Mouse (Mus musculus): ENCODE measurements around the gene Lrrc4b. TPM values are rescaled to one million over a fixed set of nuclear protein-coding genes. Genes with fewer than 3 reads are reported as not detected.

The Lrrc4b gene
- total RNA-seq (2021), result 100 to 1,000 TPM; 336 to 349 TPM
- long read RNA-seq, transcript Lrrc4b-201 (3 exons, 2,728 nt), result minor isoform, 7 of 119 reads
- long read RNA-seq, transcript Lrrc4b-202 (3 exons, 790 nt), result major isoform, 38 of 119 reads
- long read RNA-seq, partial matches to known transcripts, result 70 of 119 reads
- long read RNA-seq, other reads (novel, unspliced or antisense), result 4 of 119 reads

- DNase-seq (ENCODE audit: low spot score in 2 of 2), result peak; percentile 84 to 85
These were observed at the start of gene Lrrc4b for GRCm38 (mm10) chr7:44428968-44429521. TSS of gene Lrrc4b (plus strand) at chr7:44429018.

DNA sequence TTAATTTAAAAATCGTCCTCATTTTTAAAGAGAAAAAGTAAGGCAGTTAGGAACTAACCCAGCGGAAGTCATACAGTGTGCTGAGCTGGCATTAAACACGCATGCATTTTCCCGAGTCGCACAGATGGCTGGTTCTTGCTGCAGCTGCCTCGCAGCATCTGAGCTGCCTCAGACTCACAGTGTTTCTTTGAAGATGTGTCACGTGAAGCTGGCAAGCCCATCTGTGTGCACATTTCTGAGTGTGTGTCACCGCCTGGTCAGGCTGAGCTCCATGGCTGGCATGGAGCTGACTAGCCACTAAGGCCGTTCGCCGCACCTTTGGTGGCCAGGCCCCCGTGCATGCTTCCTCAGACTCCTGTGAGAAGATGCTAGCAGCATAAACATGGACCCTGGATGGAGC is 46.3 kb upstream of the Lrrc4b start:
- DNase-seq (ENCODE audit: low spot score in 2 of 2), result peak; percentile 84 to 94

DNA sequence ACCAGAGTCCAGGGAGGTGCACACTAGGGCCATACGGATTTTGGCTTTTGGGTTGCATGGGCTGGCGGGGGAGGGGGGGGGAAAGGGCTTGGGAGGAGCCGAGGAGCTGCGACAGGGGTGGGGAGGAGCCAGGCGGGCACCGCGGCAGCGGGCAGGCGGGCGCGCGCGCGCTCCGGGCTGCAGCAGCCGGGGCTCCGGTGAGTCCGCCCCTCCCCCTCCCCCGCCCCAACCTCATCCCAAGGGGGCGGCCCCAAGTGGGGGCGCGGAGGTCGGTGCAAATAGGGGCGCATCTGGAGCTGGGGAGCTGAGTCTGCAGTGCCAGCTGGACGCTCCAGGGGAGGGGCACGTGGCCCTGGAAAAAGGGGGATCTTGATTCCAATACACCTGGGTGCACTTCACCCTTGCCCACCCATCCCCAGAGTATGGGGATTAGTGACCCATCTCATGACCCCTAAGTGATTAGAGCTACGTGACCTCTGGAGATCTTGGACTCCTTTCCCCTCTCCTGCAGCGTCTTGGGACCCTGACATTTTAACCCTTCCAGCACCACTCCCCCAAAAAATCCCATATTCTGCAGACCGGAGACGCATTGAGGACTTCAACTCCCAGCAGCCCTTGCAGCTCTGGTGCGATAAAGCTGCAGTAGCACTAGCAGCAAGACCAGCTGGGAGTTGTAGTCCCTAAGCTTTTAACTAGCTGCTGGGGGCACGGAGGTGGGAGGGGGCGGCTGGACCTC is 44.7 kb upstream of the Lrrc4b start, which contains the start of gene Syt3:
TSS of gene Syt3 (plus strand) at position 123 of the 736 bp plus-strand sequence.
- peak; percentile 67 to 88 for DNase-seq (ENCODE audit: low spot score in 2 of 2)

DNA sequence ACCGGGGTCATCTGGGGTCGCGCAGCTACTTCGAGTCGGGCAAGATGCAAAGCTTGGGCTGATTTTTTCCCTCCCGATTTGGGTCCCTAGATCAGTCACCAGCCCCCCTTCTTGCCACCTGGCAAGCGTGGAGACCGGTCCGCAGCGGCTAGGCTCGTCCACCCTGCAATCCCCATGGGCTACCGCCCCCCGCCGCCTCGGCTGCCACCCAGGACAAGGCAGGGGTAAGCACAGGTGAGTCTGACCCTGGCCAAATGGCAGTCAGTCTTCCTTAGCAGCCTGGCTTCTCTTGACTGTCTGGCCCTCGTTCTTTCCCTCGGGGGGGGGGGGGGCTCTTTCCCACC is 44.1 kb upstream of the Lrrc4b start:
- no peak for DNase-seq (ENCODE audit: low spot score in 2 of 2)

DNA sequence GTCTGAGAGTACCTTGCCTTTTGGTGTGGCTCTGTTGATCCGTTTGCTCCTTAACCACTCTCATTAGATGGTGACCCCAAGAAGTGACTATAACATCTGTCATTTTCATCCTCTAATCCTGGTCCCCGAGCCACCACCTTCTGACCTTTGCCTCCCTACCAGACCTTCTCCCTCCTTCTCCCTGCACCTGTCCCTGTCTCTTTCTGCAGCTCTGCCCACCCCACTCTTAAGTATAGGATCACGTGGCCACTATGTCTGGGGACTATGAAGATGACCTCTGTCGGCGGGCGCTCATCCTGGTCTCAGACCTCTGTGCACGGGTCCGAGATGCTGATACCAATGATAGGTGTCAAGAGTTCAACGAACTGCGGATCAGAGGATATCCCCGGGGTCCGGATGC is 43.1 kb upstream of the Lrrc4b start, which contains the start of gene 1700008O03Rik:
TSS of gene 1700008O03Rik (minus strand) at position 101 of the 400 bp plus-strand sequence.
- DNase-seq (ENCODE audit: low spot score in 2 of 2), result no peak

DNA sequence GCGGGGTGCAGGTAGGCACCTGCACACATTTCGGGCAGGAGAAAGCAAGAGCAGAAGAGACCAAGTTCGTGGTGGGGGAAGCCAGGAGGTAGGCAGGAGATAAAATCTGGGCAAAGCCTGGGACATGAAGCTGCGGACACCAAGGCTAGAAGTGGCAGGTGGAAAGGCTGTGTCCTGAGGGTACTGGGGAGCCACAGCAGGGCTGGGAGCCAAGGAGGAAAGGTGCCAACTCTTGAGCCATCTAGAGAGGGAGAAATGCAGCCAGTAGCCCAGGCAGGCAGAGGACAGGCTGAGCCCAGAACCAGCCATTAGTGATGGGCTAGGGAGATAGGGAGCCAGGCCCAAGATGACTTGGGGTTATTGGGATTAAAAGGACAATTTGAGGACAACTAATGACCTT is 37.0 kb upstream of the Lrrc4b start:
- no peak for DNase-seq (ENCODE audit: low spot score in 2 of 2)

DNA sequence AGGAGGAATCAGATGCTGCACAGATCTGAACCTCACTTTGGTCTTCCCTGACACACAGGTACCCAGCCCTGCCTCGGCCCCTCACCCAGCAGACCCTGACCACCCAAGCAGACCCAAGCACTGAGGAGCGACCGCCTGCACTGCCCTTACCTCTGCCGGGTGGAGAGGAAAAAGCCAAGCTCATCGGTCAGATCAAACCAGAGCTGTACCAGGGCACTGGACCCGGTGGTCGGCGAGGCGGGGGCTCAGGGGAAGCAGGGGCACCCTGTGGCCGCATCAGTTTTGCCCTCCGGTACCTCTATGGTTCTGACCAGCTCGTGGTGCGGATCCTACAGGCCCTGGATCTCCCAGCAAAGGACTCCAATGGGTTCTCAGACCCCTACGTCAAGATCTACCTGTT is 36.5 kb upstream of the Lrrc4b start:
- no peak for DNase-seq (ENCODE audit: low spot score in 2 of 2)

DNA sequence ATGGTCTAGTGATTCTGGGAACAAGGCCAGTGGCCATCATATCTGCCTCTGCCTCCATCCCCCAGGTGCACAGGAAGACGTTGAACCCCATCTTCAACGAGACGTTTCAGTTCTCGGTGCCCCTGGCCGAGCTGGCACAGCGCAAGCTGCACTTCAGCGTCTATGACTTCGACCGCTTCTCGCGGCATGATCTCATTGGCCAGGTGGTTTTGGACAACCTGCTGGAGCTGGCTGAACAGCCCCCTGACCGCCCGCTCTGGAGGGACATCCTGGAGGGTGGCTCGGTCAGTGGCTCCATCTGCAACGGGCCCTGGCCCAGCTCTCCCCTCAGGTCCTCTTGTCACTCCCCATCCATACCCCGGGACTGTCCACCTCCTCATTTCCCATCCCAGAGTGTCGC is 35.5 kb upstream of the Lrrc4b start:
- no peak for DNase-seq (ENCODE audit: low spot score in 2 of 2)

DNA sequence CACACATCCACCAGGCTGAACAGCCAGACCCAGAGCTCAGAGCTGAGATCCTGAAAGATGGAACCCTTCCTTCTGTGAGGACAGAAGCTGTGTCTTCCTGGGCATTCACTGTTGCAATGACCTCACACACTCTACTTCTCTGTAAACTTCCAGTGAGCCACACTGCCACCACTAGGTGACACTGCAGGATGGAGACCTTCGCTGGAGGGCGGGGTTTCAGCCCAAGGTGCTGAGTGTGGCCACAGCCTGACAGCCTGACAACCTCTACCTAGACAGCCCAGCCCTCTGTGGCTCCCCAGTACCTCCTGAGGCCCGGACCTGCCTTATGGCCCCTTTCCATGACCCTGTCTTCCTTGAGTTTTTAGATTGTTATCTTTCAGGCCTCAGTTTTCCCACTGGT is 30.2 kb upstream of the Lrrc4b start:
- peak in 1 of 2 experiments; percentile 65 for DNase-seq (ENCODE audit: low spot score in 2 of 2)

DNA sequence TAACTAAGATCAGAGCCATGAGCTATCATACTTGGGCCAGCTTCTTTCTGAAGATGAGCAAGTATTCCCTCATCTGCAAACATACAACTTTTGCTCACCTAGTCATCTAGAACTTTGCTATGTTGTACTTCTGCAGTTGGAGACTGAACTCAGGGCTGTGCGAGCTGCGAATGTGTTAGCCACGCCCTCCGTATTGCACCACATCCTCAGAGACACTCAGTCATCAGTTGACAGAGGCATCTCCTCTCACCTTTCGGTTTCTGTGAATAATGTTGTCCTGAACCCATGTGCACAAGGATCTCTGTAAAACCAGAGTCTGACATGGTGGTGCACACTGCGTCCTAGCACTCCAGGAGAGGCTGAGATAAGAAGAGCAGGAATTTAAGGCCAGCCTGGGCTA is 27.1 kb upstream of the Lrrc4b start:
- DNase-seq (ENCODE audit: low spot score in 2 of 2), result no peak

DNA sequence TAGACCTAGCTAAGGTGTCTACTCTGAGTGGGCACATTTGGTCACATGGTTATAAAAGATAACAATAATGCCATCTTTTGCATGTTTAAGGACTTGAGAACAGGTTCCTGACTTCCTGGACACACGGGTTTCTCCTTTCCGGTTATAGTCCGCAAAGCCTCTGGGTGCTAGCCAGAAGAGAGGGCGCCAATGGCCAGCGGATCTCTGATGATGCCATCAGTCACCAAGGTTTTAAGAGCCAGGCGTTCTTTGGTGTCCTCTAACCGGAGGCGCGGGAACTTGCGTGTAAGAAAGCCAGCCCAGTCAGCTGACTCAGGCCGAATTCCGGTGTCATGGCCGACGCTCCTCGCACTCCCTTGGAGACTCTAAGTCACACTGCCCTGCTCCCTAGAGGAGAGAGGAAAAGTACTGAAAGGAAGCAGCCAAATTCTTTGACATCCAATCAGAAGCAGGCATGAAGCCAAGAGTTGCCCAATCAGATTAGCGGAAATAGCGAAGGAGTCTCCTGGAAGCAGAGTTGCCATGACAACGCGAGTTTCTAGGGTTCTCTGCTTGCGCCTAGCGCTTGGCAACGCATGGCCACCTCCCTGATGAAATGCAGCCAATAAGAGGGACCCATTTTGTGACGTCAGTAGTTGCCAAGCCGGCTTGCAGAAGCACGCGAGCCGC is 23.3 kb upstream of the Lrrc4b start:
- peak; percentile 96 to 99 for DNase-seq (ENCODE audit: low spot score in 2 of 2)

GRCm38 (mm10) chr7:44406015-44406355 is 22.8 kb upstream of the Lrrc4b start:
- DNase-seq (ENCODE audit: low spot score in 2 of 2), result no peak

DNA sequence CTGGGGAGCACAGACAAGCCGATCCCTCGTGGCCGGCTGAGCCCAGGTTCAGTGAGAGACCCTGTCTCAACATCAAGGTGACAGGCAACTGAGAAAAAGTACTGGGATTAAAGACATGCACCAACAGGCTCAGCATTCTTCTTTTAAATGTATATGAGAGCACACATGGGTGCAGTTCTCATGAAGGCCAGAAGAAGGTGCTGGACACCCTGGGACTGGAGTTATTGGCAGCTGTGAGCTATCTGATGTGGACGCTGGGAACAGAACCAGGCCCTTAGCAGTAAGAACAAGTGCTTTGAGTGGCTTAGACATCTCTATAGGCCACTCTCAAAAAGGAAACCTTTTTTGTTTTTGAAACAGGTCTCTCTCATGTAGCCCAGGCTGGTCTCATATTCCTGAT is 17.7 kb upstream of the Lrrc4b start:
- no peak for DNase-seq (ENCODE audit: low spot score in 2 of 2)

GRCm38 (mm10) chr7:44413307-44413706 is 15.5 kb upstream of the Lrrc4b start:
- no peak for DNase-seq (ENCODE audit: low spot score in 2 of 2)

DNA sequence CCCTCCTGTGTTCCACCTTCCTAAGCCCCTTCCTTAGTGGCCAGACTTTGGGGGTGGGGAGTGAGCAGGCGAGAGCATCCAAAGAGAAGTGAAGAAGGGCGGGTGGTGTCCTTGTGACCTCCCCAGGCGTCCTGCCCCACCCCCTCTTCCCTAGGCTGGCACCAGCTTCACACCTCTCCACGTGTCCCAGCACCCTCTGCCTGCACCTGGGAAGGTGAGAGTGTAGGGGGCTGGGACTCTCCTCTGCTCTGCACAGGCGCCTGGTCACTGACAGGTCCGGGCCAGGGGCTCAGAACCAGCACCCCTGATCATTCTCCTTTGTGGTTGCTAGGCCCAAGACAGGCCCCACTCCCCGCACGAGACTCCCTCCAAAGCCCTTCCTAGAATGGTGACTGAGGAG is 1.2 kb upstream of the Lrrc4b start:
- no peak for DNase-seq (ENCODE audit: low spot score in 2 of 2)

DNA sequence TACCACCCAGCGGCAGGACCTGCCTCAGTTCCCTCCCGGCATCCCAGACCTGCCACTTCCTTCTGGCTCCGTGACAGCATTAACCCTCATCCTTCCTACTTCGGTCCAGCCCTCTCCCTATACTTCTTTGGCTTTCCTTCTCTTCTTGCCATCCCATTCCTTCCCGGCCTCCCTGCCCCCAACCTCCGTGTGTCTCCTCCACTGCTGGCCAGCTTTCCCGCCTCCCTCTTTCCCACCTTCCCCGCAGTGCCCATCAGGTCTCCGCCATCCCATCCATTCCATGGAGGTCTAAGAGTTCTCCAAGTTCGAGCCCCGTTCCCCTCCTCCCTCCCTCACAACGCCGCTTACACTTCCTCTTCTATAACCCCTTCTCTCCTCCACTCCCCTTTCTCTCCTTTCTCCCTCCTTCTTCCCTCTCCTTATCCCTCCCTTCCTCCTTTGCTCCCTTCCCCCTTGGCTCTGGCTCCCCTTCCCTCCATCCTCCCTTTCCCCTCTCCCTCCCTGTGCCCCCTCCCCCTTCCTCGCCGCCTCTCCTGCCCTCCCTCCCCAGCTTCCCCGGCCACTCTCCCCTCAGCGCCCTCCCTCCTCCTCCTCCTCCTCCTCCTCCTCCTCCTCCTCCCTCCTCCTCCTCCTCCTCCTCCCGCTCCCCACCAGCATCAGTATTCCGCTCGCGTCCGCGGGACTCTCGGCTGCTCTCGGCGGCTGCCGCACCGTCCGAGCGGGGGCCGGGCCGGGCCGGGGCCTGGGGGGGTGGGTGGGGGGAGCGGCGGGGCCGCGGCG is 457 bp upstream of the Lrrc4b start:
- no peak for DNase-seq (ENCODE audit: low spot score in 2 of 2)

DNA sequence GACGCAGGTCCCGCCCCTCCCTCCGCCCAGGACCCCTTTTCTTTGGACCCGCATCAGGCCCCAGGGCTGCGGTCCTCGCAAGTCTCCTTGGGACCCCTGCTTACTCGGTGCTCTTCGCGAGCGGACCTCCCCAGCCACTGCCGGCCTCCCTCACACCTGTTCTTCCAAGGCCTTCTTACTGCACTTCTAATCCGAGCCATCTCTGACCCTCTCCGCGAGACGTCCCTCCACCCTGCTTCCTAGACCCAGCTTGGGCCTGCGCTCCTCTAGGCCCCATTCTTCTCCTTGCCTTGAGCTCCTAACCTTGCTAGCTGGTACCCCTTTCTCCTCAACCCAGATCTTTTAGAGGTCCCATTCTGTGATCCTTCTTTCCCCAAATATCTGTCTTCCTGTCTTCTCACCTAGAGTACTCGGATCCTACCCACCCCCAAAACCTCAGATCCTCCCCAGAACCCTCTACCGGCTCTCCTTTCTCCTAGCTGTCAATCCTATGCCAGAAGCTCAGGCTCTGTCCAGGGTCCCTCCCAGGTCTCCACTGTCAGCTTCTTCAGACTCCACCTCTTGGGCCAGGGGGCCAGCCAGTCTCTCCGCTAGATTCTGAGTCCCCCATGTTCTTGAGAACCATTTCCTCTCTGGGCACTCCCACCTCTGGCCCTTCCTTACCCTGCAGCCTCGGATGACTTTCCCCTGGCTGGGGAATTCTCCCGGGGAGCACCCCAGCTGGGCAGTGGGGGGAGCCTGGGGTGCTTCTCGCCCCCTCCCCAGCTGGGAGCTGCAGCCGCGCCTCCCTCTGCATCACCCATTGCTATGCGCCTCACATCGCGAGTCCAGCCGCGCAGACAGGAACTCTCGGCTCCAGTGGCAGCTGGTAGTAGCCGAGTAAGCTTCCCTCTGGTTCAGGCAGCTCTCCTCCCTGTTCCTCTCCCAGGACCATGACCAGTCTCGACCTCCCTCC is 993 bp downstream of the Lrrc4b start:
- peak in 1 of 2 experiments; percentile 40 for DNase-seq (ENCODE audit: low spot score in 2 of 2)

DNA sequence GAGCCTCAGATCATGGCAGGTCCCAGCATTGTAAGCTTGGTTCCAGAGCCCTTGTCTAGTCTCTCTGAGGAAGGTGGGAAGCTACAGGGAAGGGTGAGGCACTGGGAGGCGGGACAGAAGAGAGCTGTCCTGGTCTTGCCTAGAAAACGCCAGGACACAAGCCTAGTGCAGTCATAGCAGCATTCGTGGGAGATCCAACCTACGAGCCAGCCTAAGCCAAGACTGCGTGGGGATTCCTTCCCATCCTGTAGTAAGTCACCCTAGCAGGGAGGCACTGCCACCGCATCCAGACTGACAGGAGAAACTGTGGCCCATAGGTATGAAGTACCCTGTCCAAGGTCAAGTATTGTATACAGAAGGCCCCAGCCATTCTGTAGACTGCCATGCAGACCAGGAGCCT is 3.7 kb downstream of the Lrrc4b start:
- no peak for DNase-seq (ENCODE audit: low spot score in 2 of 2)

- no peak for DNase-seq (ENCODE audit: low spot score in 2 of 2)
These were observed 4.6 kb downstream of the Lrrc4b start for GRCm38 (mm10) chr7:44433371-44433770.

- DNase-seq (ENCODE audit: low spot score in 2 of 2), result no peak
These were observed 5.3 kb downstream of the Lrrc4b start for GRCm38 (mm10) chr7:44434089-44434488.
